Mouse (Mus musculus) heart, adult 9 months (tissue): ENCODE results near the gene Bglap2.

ENCODE experiments used
- DNase-seq, 2 experiments: peaks; one replicate each; pipeline ENCODE4 v3.0.0; 2022; ENCODE audit warnings: low spot score in 2 of 2

Gene Bglap2

GRCm38 (mm10) chr3:88350732-88351131 lies 27.8 kb downstream of the Bglap2 start:
- DNase-seq = no peak

GRCm38 (mm10) chr3:88339006-88339405 lies 39.5 kb downstream of the Bglap2 start:
- DNase-seq = no peak

- DNase-seq = no peak
Measured at GRCm38 (mm10) chr3:88338316-88338715, 40.2 kb downstream of the Bglap2 start.

- DNase-seq = no peak
Measured at GRCm38 (mm10) chr3:88337367-88338020, 41.0 kb downstream of the Bglap2 start.

- DNase-seq = peak; percentile 96 to 97
Measured at GRCm38 (mm10) chr3:88336058-88337013, 42.2 kb downstream of the Bglap2 start, which contains the start of the genes Tmem79 and Smg5. Tmem79 (minus strand) TSS chr3:88336148. Smg5 (plus strand) TSS chr3:88336260.

- DNase-seq = peak in 1 of 2 experiments; percentile 35
Measured at GRCm38 (mm10) chr3:88335436-88336053, 43.0 kb downstream of the Bglap2 start.

- no peak for DNase-seq
Measured at GRCm38 (mm10) chr3:88334902-88335435, 43.5 kb downstream of the Bglap2 start.

- DNase-seq = no peak
Measured at GRCm38 (mm10) chr3:88334029-88334658, 44.4 kb downstream of the Bglap2 start.

GRCm38 (mm10) chr3:88331282-88331681 lies 47.2 kb downstream of the Bglap2 start:
- peak in 1 of 2 experiments; percentile 28 for DNase-seq

- no peak for DNase-seq
Measured at GRCm38 (mm10) chr3:88328956-88329355, 49.5 kb downstream of the Bglap2 start.
